Mouse (Mus musculus): ENCODE results near the gene Peg10. TPM values are rescaled to one million over a fixed set of nuclear protein-coding genes. Genes with fewer than 3 reads are reported as not detected.

Gene Peg10
- total and polyA plus RNA-seq, 3 experiments, result not detected

GRCm38 (mm10) chr6:4728305-4728704 lies 18.8 kb upstream of the Peg10 start:
- no peaks in the 10 kb centered on the region for H3K27me3 ChIP-seq (replicated peaks)
- dilution Hi-C loops (cut with MboI; ENCODE audit: extremely low pct_ligation_motif_present, extremely low pct_unique_long_range_greater_than_20kb, low sequenced_read_pairs) (no loop called here), in situ Hi-C loops (cut with MboI; ENCODE audit: low pct_ligation_motif_present, low pct_unique_long_range_greater_than_20kb, low sequenced_read_pairs) (no loop called here)
- peaks cover 0 to 7% of the 10 kb centered on the region in 2 experiments; a peak in 2 of 4 replicates for H3K4me1 ChIP-seq (ENCODE audit: control insufficient read depth in 1 of 2, insufficient read depth in 2 of 2)
- no peaks in the 10 kb centered on the region for H3K79me2 ChIP-seq (replicated peaks; ENCODE audit: control insufficient read depth, extremely low read depth, insufficient read depth, poor library complexity, severe bottlenecking)
- no peaks in the 10 kb centered on the region for H3K36me3 ChIP-seq (replicated peaks in 1 of 2; ENCODE audit: control insufficient read depth in 1 of 2, insufficient read depth in 1 of 2, low read length in 1 of 2)
- no peak for TF ChIP-seq ZKSCAN1 (IDR thresholded peaks at IDR 0.05; ENCODE audit: borderline replicate concordance, low read depth, low read length)
- no peak for TF ChIP-seq ZC3H11A (IDR thresholded peaks at IDR 0.05; ENCODE audit: low read depth, low read length)
- TF ChIP-seq TCF12 (IDR thresholded peaks at IDR 0.05; ENCODE audit: low read depth, low read length), result no peak
- TF ChIP-seq NELFE (IDR thresholded peaks at IDR 0.05; ENCODE audit: low read depth, low read length), result no peak
- TF ChIP-seq UBTF (IDR thresholded peaks at IDR 0.05; ENCODE audit: low read depth, low read length), result no peak
- no peak for TF ChIP-seq BHLHE40 (IDR thresholded peaks at IDR 0.05; ENCODE audit: low read depth, low read length)
- no peak for TF ChIP-seq SIN3A (IDR thresholded peaks at IDR 0.05; ENCODE audit: low read length)
- no peak for TF ChIP-seq EP300 (IDR thresholded peaks at IDR 0.05; ENCODE audit: low read length)
- no peak for TF ChIP-seq TBP (conservative IDR thresholded peaks at IDR 0.05; ENCODE audit: low read depth, low read length)
- TF ChIP-seq POLR2AphosphoS2 (IDR thresholded peaks at IDR 0.05; ENCODE audit: low read depth, low read length), result no peak
- no peak for TF ChIP-seq JUN (IDR thresholded peaks at IDR 0.05; ENCODE audit: insufficient read depth, low read depth, low read length)
- TF ChIP-seq ZMIZ1 (IDR thresholded peaks at IDR 0.05; ENCODE audit: low read depth, low read length), result no peak
- no peak for TF ChIP-seq MAX (IDR thresholded peaks at IDR 0.05; ENCODE audit: low read length)
- no peak for TF ChIP-seq GABPA (IDR thresholded peaks at IDR 0.05; ENCODE audit: insufficient replicate concordance, low read depth, low read length)
- TF ChIP-seq CHD1 (IDR thresholded peaks at IDR 0.05; ENCODE audit: low read depth, low read length), result no peak
- TF ChIP-seq IRF4 (IDR thresholded peaks at IDR 0.05; ENCODE audit: low read depth, low read length), result no peak
- H3K4me2 ChIP-seq (ENCODE audit: insufficient read depth, low read depth, poor library complexity, severe bottlenecking), result no peak overlapping the region
- no peak overlapping the region for H3K27ac ChIP-seq (ENCODE audit: insufficient read depth, low read depth)
- no peaks in the 10 kb centered on the region for H3K9me3 ChIP-seq (replicated peaks; ENCODE audit: low read length)
- no peak for DNase-seq (ENCODE audit: extremely low read depth)
- no peak overlapping the region for H3K9ac ChIP-seq (ENCODE audit: insufficient read depth, low read depth)
- H3K4me3 ChIP-seq (replicated peaks in 1 of 3; ENCODE audit: low read depth in 2 of 3, low read length in 2 of 3, poor library complexity in 1 of 3), result no peak overlapping the region

GRCm38 (mm10) chr6:4731675-4732074 lies 15.4 kb upstream of the Peg10 start:
- dilution Hi-C loops (cut with MboI; ENCODE audit: extremely low pct_ligation_motif_present, extremely low pct_unique_long_range_greater_than_20kb, low sequenced_read_pairs) (no loop called here), in situ Hi-C loops (cut with MboI; ENCODE audit: low pct_ligation_motif_present, low pct_unique_long_range_greater_than_20kb, low sequenced_read_pairs) (no loop called here)
- no peak overlapping the region for H3K9ac ChIP-seq (ENCODE audit: insufficient read depth, low read depth)
- no peak overlapping the region for H3K27ac ChIP-seq (ENCODE audit: insufficient read depth, low read depth)
- DNase-seq (ENCODE audit: extremely low read depth), result no peak
- H3K36me3 ChIP-seq (replicated peaks in 1 of 2; ENCODE audit: control insufficient read depth in 1 of 2, insufficient read depth in 1 of 2, low read length in 1 of 2), result no peaks in the 10 kb centered on the region
- H3K4me1 ChIP-seq (ENCODE audit: control insufficient read depth in 1 of 2, insufficient read depth in 2 of 2), result peaks cover 0 to 7% of the 10 kb centered on the region in 2 experiments; a peak in 2 of 4 replicates
- H3K9me3 ChIP-seq (replicated peaks; ENCODE audit: low read length), result no peaks in the 10 kb centered on the region
- no peak overlapping the region for H3K4me3 ChIP-seq (replicated peaks in 1 of 3; ENCODE audit: low read depth in 2 of 3, low read length in 2 of 3, poor library complexity in 1 of 3)
- TF ChIP-seq CHD1 (IDR thresholded peaks at IDR 0.05; ENCODE audit: low read depth, low read length), result no peak
- H3K4me2 ChIP-seq (ENCODE audit: insufficient read depth, low read depth, poor library complexity, severe bottlenecking), result no peak overlapping the region
- H3K79me2 ChIP-seq (replicated peaks; ENCODE audit: control insufficient read depth, extremely low read depth, insufficient read depth, poor library complexity, severe bottlenecking), result no peaks in the 10 kb centered on the region
- no peaks in the 10 kb centered on the region for H3K27me3 ChIP-seq (replicated peaks)
